Mouse (Mus musculus): ENCODE measurements around the gene Mapk1ip1. TPM values are rescaled to one million over a fixed set of nuclear protein-coding genes. Genes with fewer than 3 reads are reported as not detected.

Mapk1ip1 gene
- polyA plus RNA-seq, 1 experiment from 2014 or later, result 12.6 TPM

GRCm38 (mm10) chr7:138853417-138854031 is 7.5 kb upstream of the Mapk1ip1 start:
- H3K27me3 ChIP-seq, result no peaks in the 10 kb centered on the region
- no peaks in the 10 kb centered on the region for H3K9me3 ChIP-seq
- no peak overlapping the region for H3K4me3 ChIP-seq
- WGBS, result 96% methylated on average over 4 of the region's 4 CpGs
- H3K9ac ChIP-seq, result no peak overlapping the region
- no peak for ATAC-seq (ENCODE audit: insufficient number of reproducible peaks, insufficient read depth, low FRiP score, low TSS enrichment)
- H3K36me3 ChIP-seq, result peaks cover 34% of the 10 kb centered on the region
- H3K27ac ChIP-seq, result no peak overlapping the region
- H3K4me1 ChIP-seq, result peaks cover 5% of the 10 kb centered on the region; the same call in 1 of the 2 replicates
- H3K4me2 ChIP-seq (replicated peaks), result no peak overlapping the region

- no peak overlapping the region for H3K4me3 ChIP-seq
- ATAC-seq (ENCODE audit: insufficient number of reproducible peaks, insufficient read depth, low FRiP score, low TSS enrichment), result no peak
- H3K36me3 ChIP-seq, result peaks cover 32% of the 10 kb centered on the region
- no peak overlapping the region for H3K4me2 ChIP-seq (replicated peaks)
- H3K27me3 ChIP-seq, result no peaks in the 10 kb centered on the region
- no peaks in the 10 kb centered on the region for H3K9me3 ChIP-seq
- no peak overlapping the region for H3K27ac ChIP-seq
- H3K4me1 ChIP-seq, result peaks cover 25% of the 10 kb centered on the region
- H3K9ac ChIP-seq, result no peak overlapping the region
Measured at GRCm38 (mm10) chr7:138850083-138850482, 4.0 kb upstream of the Mapk1ip1 start.

GRCm38 (mm10) chr7:138848028-138848920 is 2.2 kb upstream of the Mapk1ip1 start:
- peak overlapping the region; percentile 98; the same call in 1 of the 2 replicates for H3K9ac ChIP-seq

GRCm38 (mm10) chr7:138847316-138848027 is 1.4 kb upstream of the Mapk1ip1 start:
- 52% methylated on average over 13 of the region's 13 CpGs for WGBS
- Histone ChIP-seq H3K27ac (no peak overlapping the region), H3K4me1 (peaks cover 30% of the 10 kb centered on the region), H3K4me3 (peak overlapping the region; percentile 100), H3K4me2 (replicated peaks) (peak overlapping the region; percentile 90), H3K27me3 (no peaks in the 10 kb centered on the region), H3K36me3 (peaks cover 21% of the 10 kb centered on the region), H3K9ac (peak overlapping the region; percentile 98), H3K9me3 (no peaks in the 10 kb centered on the region)
- ATAC-seq (ENCODE audit: insufficient number of reproducible peaks, insufficient read depth, low FRiP score, low TSS enrichment), result no peak

More at GRCm38 (mm10) chr7:138848028-138848920, 2.2 kb upstream of the Mapk1ip1 start:
- H3K4me2 ChIP-seq (replicated peaks), result peak overlapping the region; percentile 90
- no peak overlapping the region for H3K27ac ChIP-seq
- peak overlapping the region; percentile 100; the same call in 1 of the 2 replicates for H3K4me3 ChIP-seq
- WGBS, result 79% methylated on average over 7 of the region's 7 CpGs
- H3K36me3 ChIP-seq, result peaks cover 27% of the 10 kb centered on the region
- no peaks in the 10 kb centered on the region for H3K27me3 ChIP-seq
- H3K4me1 ChIP-seq, result peaks cover 30% of the 10 kb centered on the region
- no peak for ATAC-seq (ENCODE audit: insufficient number of reproducible peaks, insufficient read depth, low FRiP score, low TSS enrichment)
- H3K9me3 ChIP-seq, result no peaks in the 10 kb centered on the region

GRCm38 (mm10) chr7:138846502-138846991 is 474 bp upstream of the Mapk1ip1 start:
- Histone ChIP-seq H3K4me3 (peak overlapping the region; percentile 100), H3K4me1 (peaks cover 30% of the 10 kb centered on the region), H3K9ac (peak overlapping the region; percentile 98), H3K27me3 (no peaks in the 10 kb centered on the region), H3K36me3 (peaks cover 14% of the 10 kb centered on the region; the same call in 1 of the 2 replicates), H3K27ac (peak overlapping the region; percentile 92), H3K4me2 (replicated peaks) (peak overlapping the region; percentile 90), H3K9me3 (no peaks in the 10 kb centered on the region)
- ATAC-seq (ENCODE audit: insufficient number of reproducible peaks, insufficient read depth, low FRiP score, low TSS enrichment), result peak; percentile 82; the same call in 1 of the 2 replicates
- under 1% methylated on average over 49 of the region's 61 CpGs for WGBS

GRCm38 (mm10) chr7:138845111-138845510 is 962 bp downstream of the Mapk1ip1 start:
- Histone ChIP-seq H3K27me3 (no peaks in the 10 kb centered on the region), H3K4me3 (peak overlapping the region; percentile 100), H3K4me1 (peaks cover 34% of the 10 kb centered on the region), H3K9me3 (no peaks in the 10 kb centered on the region), H3K36me3 (peaks cover 8% of the 10 kb centered on the region; the same call in 1 of the 2 replicates), H3K9ac (0 out of 2 replicates have a peak overlapping the region, but pooled peaks have one; percentile 3), H3K27ac (0 out of 2 replicates have a peak overlapping the region, but pooled peaks have one; percentile 92), H3K4me2 (replicated peaks) (peak overlapping the region; percentile 90)
- WGBS, result 44% methylated on average over 8 of the region's 8 CpGs
- ATAC-seq (ENCODE audit: insufficient number of reproducible peaks, insufficient read depth, low FRiP score, low TSS enrichment), result no peak

- 87% methylated on average over 4 of the region's 4 CpGs for WGBS
- Histone ChIP-seq H3K9me3 (no peaks in the 10 kb centered on the region), H3K27ac (no peak overlapping the region), H3K4me1 (peaks cover 28% of the 10 kb centered on the region), H3K4me2 (replicated peaks) (no peak overlapping the region), H3K36me3 (0 out of 2 replicates have a peak, but pooled peaks cover 2% of the 10 kb centered on the region), H3K9ac (no peak overlapping the region), H3K27me3 (no peaks in the 10 kb centered on the region), H3K4me3 (no peak overlapping the region)
- ATAC-seq (ENCODE audit: insufficient number of reproducible peaks, insufficient read depth, low FRiP score, low TSS enrichment), result no peak
Measured at GRCm38 (mm10) chr7:138843421-138843820, 2.7 kb downstream of the Mapk1ip1 start.

- no peak overlapping the region for H3K4me3 ChIP-seq
- H3K27me3 ChIP-seq, result no peaks in the 10 kb centered on the region
- no peaks in the 10 kb centered on the region for H3K9me3 ChIP-seq
- no peak for ATAC-seq (ENCODE audit: insufficient number of reproducible peaks, insufficient read depth, low FRiP score, low TSS enrichment)
- H3K4me1 ChIP-seq, result peaks cover 12% of the 10 kb centered on the region
- no peak overlapping the region for H3K9ac ChIP-seq
- H3K36me3 ChIP-seq, result peaks cover 1% of the 10 kb centered on the region
- no peak overlapping the region for H3K4me2 ChIP-seq (replicated peaks)
- H3K27ac ChIP-seq, result no peak overlapping the region
- WGBS, result 72% methylated on average over 2 of the region's 3 CpGs
Measured at GRCm38 (mm10) chr7:138841436-138842151, 4.5 kb downstream of the Mapk1ip1 start.

- ATAC-seq (ENCODE audit: insufficient number of reproducible peaks, insufficient read depth, low FRiP score, low TSS enrichment), result peak; percentile 25; the same call in 1 of the 2 replicates
- H3K9me3 ChIP-seq, result no peaks in the 10 kb centered on the region
- H3K27me3 ChIP-seq, result no peaks in the 10 kb centered on the region
- no peak overlapping the region for H3K4me2 ChIP-seq (replicated peaks)
- 19% methylated on average over 4 of the region's 4 CpGs for WGBS
- H3K4me1 ChIP-seq, result peaks cover 12% of the 10 kb centered on the region
- H3K27ac ChIP-seq, result peak overlapping the region; percentile 63
- H3K36me3 ChIP-seq, result peaks cover 7% of the 10 kb centered on the region
- H3K4me3 ChIP-seq, result no peak overlapping the region
- no peak overlapping the region for H3K9ac ChIP-seq
Measured at GRCm38 (mm10) chr7:138840594-138841021, 5.5 kb downstream of the Mapk1ip1 start.

- Histone ChIP-seq H3K4me2 (replicated peaks) (no peak overlapping the region), H3K9ac (no peak overlapping the region), H3K27me3 (no peaks in the 10 kb centered on the region), H3K27ac (no peak overlapping the region), H3K36me3 (peaks cover 7% of the 10 kb centered on the region), H3K4me1 (no peaks in the 10 kb centered on the region), H3K4me3 (no peak overlapping the region), H3K9me3 (no peaks in the 10 kb centered on the region)
- WGBS, result 95% methylated on average over 3 of the region's 3 CpGs
- no peak for ATAC-seq (ENCODE audit: insufficient number of reproducible peaks, insufficient read depth, low FRiP score, low TSS enrichment)
Measured at GRCm38 (mm10) chr7:138835028-138835427, 11.0 kb downstream of the Mapk1ip1 start.
